Mouse (Mus musculus) right cerebral cortex, postnatal 10 days (tissue): ENCODE data around the gene Adamts9.
A peak's percentile ranks its signal among the peaks of the same experiment; 100 is the strongest.

Experiments
- DNase-seq, 2 experiments: peaks; one replicate each; pipeline ENCODE4 v3.0.0; 2021; ENCODE audit warnings: low spot score in 2 of 2

The Adamts9 gene

DNA sequence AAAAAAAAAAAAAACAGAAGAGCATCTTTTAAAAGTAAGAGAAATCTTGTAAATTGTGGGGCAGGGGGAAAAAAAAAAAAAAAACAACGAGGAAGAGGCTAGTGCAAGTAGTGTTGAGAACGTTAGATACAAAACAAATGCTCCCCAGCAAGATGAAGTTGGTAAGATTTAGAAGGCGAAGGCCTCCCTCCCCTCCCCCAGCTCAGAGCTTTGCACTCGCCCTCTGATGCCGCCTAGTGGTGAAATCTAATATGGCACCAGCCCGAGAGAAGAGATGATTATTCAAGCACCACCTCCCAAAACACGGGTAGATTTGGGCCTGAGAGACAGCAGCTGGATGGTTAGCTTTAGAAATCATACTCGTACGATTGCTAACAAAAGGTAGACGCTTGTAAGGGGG, 215.2 kb downstream of the Adamts9 start:
- peak; percentile 92 to 95 for DNase-seq

DNA sequence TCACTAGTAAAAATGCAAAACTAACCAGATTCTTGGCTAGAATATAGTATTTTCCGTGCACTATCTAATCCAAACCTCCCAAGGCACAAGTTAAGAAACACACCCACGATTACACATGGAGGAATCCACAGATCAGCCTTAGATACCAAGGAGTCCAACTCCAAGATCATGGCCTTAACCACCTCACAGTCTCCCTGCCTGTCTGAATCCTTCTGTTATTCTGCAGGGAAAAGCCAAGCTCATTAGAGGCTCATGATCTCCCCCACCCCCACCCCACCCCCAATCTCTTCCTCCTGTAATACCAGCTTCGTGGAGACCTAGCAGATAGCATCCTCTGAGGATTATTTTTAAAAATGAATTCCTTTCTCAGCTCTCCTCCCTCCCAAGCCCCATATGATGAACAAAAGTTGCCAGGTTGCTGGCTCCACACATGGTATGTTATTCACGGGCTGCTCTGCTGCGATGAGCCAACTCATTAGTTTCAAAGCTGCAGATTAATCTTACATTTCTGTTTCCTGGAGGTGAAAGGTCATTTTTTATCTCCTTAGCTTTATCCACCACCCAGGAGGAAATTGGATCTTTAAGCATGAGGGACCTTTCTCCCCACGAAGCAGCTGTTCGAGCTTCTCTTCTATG, 215.8 kb downstream of the Adamts9 start:
- DNase-seq = peak; percentile 48 to 65

DNA sequence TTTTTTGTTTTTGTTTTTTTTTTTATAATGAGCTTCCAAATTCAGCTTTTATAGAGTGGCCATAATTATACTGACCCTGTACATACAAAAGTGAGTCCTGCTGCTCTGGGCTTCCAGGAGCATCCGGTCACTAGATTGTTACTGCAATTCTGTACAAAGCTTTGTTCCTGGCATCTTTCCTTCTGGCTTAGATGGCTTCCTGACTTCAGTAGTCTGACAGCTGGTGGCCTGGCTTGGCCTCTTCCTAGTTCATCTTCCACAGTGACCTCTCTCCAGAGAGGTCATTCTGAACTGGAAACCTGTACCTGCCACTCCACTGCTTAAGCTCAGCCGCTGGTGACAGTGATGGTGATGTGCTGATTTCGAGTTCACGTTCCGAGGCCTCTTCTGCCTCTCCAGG, 217.2 kb downstream of the Adamts9 start:
- no peak for DNase-seq

DNA sequence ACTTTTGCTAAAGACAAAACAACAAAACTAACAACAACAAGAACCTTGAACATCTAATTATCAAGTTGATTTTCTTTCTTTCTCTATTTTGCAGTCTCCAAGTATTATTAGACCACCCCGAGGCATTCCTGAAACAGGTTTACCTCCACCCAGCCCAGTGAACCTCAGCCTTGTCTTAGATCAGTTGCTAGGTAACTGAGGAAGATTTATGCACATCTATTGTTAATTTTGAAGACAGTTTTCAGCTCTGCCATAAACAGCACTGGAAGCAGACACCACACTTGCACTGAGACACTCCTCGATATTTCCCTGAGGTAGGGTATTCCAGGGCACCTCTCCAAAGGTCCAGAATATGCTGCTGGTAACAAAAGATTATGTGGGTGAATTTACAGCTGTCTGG, 218.9 kb downstream of the Adamts9 start:
- no peak for DNase-seq
